Mouse (Mus musculus) embryonic fibroblast, embryonic 13.5 days (primary cell): ENCODE results near the gene Exoc7.

Source experiments
- CTCF ChIP-seq: IDR thresholded peaks from 2 replicates; pipeline ENCODE4 v1.5.1; 2011; ENCODE audit warnings: mild to moderate bottlenecking, control low read depth, low read length, moderate library complexity, borderline replicate concordance; ENCODE audit not compliant: insufficient read depth
- POLR2A ChIP-seq: IDR thresholded peaks from 2 replicates; pipeline ENCODE4 v1.6.1; 2011; ENCODE audit warnings: low read depth, mild to moderate bottlenecking, control low read depth, low read length, moderate library complexity

- TF ChIP-seq CTCF: no peak
- TF ChIP-seq POLR2A: no peak
These were observed 914 bp upstream of the Exoc7 start for GRCm38 (mm10) chr11:116307762-116308531.
